Mouse (Mus musculus) lung, adult 2 months (tissue): ENCODE measurements around the gene Max.

Experiments
- CTCF ChIP-seq: fragments of 200-500 bp; IDR thresholded peaks from 2 replicates; pipeline ENCODE4 v1.5.1; 2011; ENCODE audit warnings: mild to moderate bottlenecking, low read length, control low read depth; ENCODE audit not compliant: insufficient read depth
- POLR2A ChIP-seq: fragments of 200-500 bp; IDR thresholded peaks from 2 replicates; pipeline ENCODE4 v1.6.1; 2011; ENCODE audit warnings: low read depth, mild to moderate bottlenecking, control low read depth, low read length, borderline replicate concordance; ENCODE audit errors: extremely low read depth

GRCm38 (mm10) chr12:76898141-76898540 lies 63.9 kb downstream of the Max start:
- TF ChIP-seq CTCF (no peak), POLR2A (no peak)
